Mouse (Mus musculus) liver, embryonic 14.5 days (tissue): ENCODE data around the gene Mapk13.
"Not testable (repeated sequence)": the region's sequence is repeated elsewhere in the genome, so short reads cannot be mapped to it uniquely, and the experiment has no call there.

Source experiments
- CTCF ChIP-seq: IDR thresholded peaks from 2 replicates; pipeline ENCODE4 v1.5.1; 2016; ENCODE audit warnings: antibody characterized with exemption, low read depth, control low read depth
- EP300 ChIP-seq: IDR thresholded peaks from 2 replicates; pipeline ENCODE4 v1.6.1; 2016; ENCODE audit warnings: antibody characterized with exemption, low read depth

- TF ChIP-seq CTCF, EP300: not testable (repeated sequence)
Measured at GRCm38 (mm10) chr17:28727511-28727910, 41.6 kb upstream of the Mapk13 start.
